Mouse (Mus musculus) small intestine, adult 2 months (tissue): ENCODE measurements around the gene Itga9.

Experiments used
- CTCF ChIP-seq: fragments of 200-500 bp; IDR thresholded peaks from 2 replicates; pipeline ENCODE4 v1.5.1; 2012; ENCODE audit warnings: low read depth, mild to moderate bottlenecking, control low read depth, inconsistent platforms, low read length, moderate library complexity, mixed read lengths; ENCODE audit not compliant: insufficient replicate concordance, insufficient read length; ENCODE audit errors: extremely low read depth
- POLR2A ChIP-seq: fragments of 200-500 bp; IDR thresholded peaks from 2 replicates; pipeline ENCODE4 v1.6.1; 2012; ENCODE audit warnings: low read depth, mild to moderate bottlenecking, control low read depth, inconsistent platforms, low read length, moderate library complexity

DNA sequence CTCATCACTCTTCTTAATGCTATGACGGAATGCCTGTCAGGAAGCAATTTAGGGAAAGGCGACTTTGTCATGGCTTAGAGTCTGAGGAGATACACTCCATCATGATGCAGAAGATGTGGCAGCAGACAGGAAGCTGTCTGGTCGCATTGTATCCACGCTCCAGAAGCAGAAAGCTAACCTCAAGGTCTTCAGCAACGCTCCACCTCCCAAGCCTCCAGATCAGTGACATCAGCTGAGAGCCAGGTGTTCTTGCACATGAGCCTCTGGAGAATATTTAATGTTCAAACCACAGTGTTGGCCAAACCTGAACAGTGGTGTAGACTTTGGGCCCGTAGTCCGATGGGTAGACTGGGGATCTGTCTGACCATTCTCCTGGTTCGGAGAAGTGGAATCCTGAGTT, 55.5 kb downstream of the Itga9 start:
- TF ChIP-seq CTCF (no peak), POLR2A (no peak)
